Mouse (Mus musculus) T-helper 1 cell (primary cell): Measurements from ENCODE around the gene Stk4.

Experiments used
- in situ Hi-C: fragments of 300-600 bp; cut with MboI, MseI; formaldehyde crosslinking; loops from one replicate; pipeline ENCODE4 v1.15.1; 2025; ENCODE audit warnings: high pct_unique_total_duplicates

Gene Stk4

GRCm38 (mm10) chr2:164127297-164127696, 57.2 kb downstream of the Stk4 start:
- in situ Hi-C loops, result loop anchor here (10.0 kb wide), 1 partner anchor 888 kb away; no protein-coding TSS in a partner anchor

GRCm38 (mm10) chr2:164128576-164129411, 58.7 kb downstream of the Stk4 start:
- in situ Hi-C loops, result loop anchor here (10.0 kb wide), 1 partner anchor 886 kb away; no protein-coding TSS in a partner anchor

- in situ Hi-C loops, result no loop called here
Observed at GRCm38 (mm10) chr2:164131586-164131985, 61.5 kb downstream of the Stk4 start.

- in situ Hi-C loops, result no loop called here
Observed at GRCm38 (mm10) chr2:164134563-164134962, 64.4 kb downstream of the Stk4 start.

GRCm38 (mm10) chr2:164135367-164135766, 65.2 kb downstream of the Stk4 start:
- in situ Hi-C loops, result no loop called here

- in situ Hi-C loops, result no loop called here
Observed at GRCm38 (mm10) chr2:164136393-164136792, 66.3 kb downstream of the Stk4 start.

- in situ Hi-C loops, result no loop called here
Observed at GRCm38 (mm10) chr2:164137754-164138153, 67.6 kb downstream of the Stk4 start.

- in situ Hi-C loops, result no loop called here
Observed at GRCm38 (mm10) chr2:164142021-164142420, 71.9 kb downstream of the Stk4 start.

GRCm38 (mm10) chr2:164144025-164144424, 73.9 kb downstream of the Stk4 start:
- in situ Hi-C loops, result no loop called here

- in situ Hi-C loops, result no loop called here
Observed at GRCm38 (mm10) chr2:164144541-164144940, 74.4 kb downstream of the Stk4 start.

GRCm38 (mm10) chr2:164146556-164146955, 76.4 kb downstream of the Stk4 start:
- in situ Hi-C loops, result no loop called here

GRCm38 (mm10) chr2:164150086-164150760, 80.1 kb downstream of the Stk4 start:
- in situ Hi-C loops, result no loop called here

- in situ Hi-C loops, result no loop called here
Observed at GRCm38 (mm10) chr2:164152341-164152740, 82.2 kb downstream of the Stk4 start.

GRCm38 (mm10) chr2:164154007-164154406, 83.9 kb downstream of the Stk4 start:
- in situ Hi-C loops, result no loop called here

GRCm38 (mm10) chr2:164156158-164156557, 86.0 kb downstream of the Stk4 start:
- in situ Hi-C loops, result no loop called here

- in situ Hi-C loops, result no loop called here
Observed at GRCm38 (mm10) chr2:164158838-164159237, 88.7 kb downstream of the Stk4 start.

- in situ Hi-C loops, result no loop called here
Observed at GRCm38 (mm10) chr2:164161515-164162055, 91.5 kb downstream of the Stk4 start.

- in situ Hi-C loops, result no loop called here
Observed at GRCm38 (mm10) chr2:164164941-164165340, 94.8 kb downstream of the Stk4 start.

- in situ Hi-C loops, result no loop called here
Observed at GRCm38 (mm10) chr2:164167752-164168570, 97.8 kb downstream of the Stk4 start.

- in situ Hi-C loops, result no loop called here
Observed at GRCm38 (mm10) chr2:164168571-164168946, 98.4 kb downstream of the Stk4 start.

- in situ Hi-C loops, result no loop called here
Observed at GRCm38 (mm10) chr2:164170326-164170725, 100.2 kb downstream of the Stk4 start.

- in situ Hi-C loops, result no loop called here
Observed at GRCm38 (mm10) chr2:164170902-164171301, 100.8 kb downstream of the Stk4 start, which contains the start of gene Kcns1. Kcns1 (minus strand) TSS chr2:164171113.
